Mouse (Mus musculus): ENCODE results near the gene Ptcd2. TPM values are rescaled to one million over a fixed set of nuclear protein-coding genes. Genes with fewer than 3 reads are reported as not detected.

Ptcd2 gene
- polyA plus RNA-seq, 1 experiment from 2014 or later, result 44.6 TPM

- no peak overlapping the region for H3K9ac ChIP-seq
- no peak overlapping the region for H3K4me2 ChIP-seq
- H3K36me3 ChIP-seq, result peaks cover 26% of the 10 kb centered on the region
- no peak overlapping the region for H3K4me3 ChIP-seq
- no peaks in the 10 kb centered on the region for H3K4me1 ChIP-seq
- no peaks in the 10 kb centered on the region for H3K9me3 ChIP-seq (replicated peaks)
- H3K27ac ChIP-seq, result no peak overlapping the region
- ATAC-seq, result no peak
- 77% methylated on average over 4 of the region's 4 CpGs for WGBS (ENCODE audit: insufficient replicate concordance)
- H3K27me3 ChIP-seq (replicated peaks), result no peaks in the 10 kb centered on the region
Observed at GRCm38 (mm10) chr13:99374191-99374590, 29.7 kb upstream of the Ptcd2 start.

DNA sequence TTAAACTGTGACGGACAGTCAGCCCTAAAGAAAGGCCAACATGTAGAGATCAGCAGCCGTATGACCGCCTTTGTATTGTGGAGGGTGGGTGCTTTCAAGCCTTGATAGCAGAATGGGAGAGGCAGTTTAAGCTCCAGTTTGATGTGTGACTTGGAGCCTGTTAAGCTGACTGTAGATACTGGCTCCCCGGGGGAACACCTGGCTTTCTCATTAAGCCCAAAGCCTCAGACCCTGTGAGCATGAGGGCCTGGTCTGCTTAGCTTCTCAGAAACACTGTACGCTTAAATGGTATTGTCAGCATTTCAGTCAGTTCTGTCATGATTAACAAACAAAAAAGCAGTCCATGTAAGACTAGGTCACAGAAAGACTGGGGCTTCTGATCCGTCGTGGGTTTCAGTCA, 29.2 kb upstream of the Ptcd2 start:
- H3K4me1 ChIP-seq, result no peaks in the 10 kb centered on the region
- peaks cover 27% of the 10 kb centered on the region for H3K36me3 ChIP-seq
- no peaks in the 10 kb centered on the region for H3K9me3 ChIP-seq (replicated peaks)
- no peak for ATAC-seq
- H3K27ac ChIP-seq, result no peak overlapping the region
- no peaks in the 10 kb centered on the region for H3K27me3 ChIP-seq (replicated peaks)
- WGBS (ENCODE audit: insufficient replicate concordance), result 78% methylated on average over 7 of the region's 7 CpGs
- no peak overlapping the region for H3K4me2 ChIP-seq
- no peak overlapping the region for H3K4me3 ChIP-seq
- no peak overlapping the region for H3K9ac ChIP-seq

- no peak overlapping the region for H3K4me2 ChIP-seq
- no peaks in the 10 kb centered on the region for H3K4me1 ChIP-seq
- 91% methylated on average over 5 of the region's 5 CpGs for WGBS (ENCODE audit: insufficient replicate concordance)
- H3K36me3 ChIP-seq, result peaks cover 42% of the 10 kb centered on the region
- no peak overlapping the region for H3K27ac ChIP-seq
- no peaks in the 10 kb centered on the region for H3K9me3 ChIP-seq (replicated peaks)
- ATAC-seq, result no peak
- H3K27me3 ChIP-seq (replicated peaks), result no peaks in the 10 kb centered on the region
- no peak overlapping the region for H3K4me3 ChIP-seq
- no peak overlapping the region for H3K9ac ChIP-seq
Observed at GRCm38 (mm10) chr13:99371285-99371684, 26.8 kb upstream of the Ptcd2 start.

- no peaks in the 10 kb centered on the region for H3K4me1 ChIP-seq
- H3K4me2 ChIP-seq, result no peak overlapping the region
- no peak overlapping the region for H3K9ac ChIP-seq
- ATAC-seq, result no peak
- no peaks in the 10 kb centered on the region for H3K27me3 ChIP-seq (replicated peaks)
- 77% methylated on average over 12 of the region's 12 CpGs for WGBS (ENCODE audit: insufficient replicate concordance)
- peaks cover 64% of the 10 kb centered on the region for H3K36me3 ChIP-seq
- no peaks in the 10 kb centered on the region for H3K9me3 ChIP-seq (replicated peaks)
- H3K27ac ChIP-seq, result no peak overlapping the region
- no peak overlapping the region for H3K4me3 ChIP-seq
Observed at GRCm38 (mm10) chr13:99369103-99369502, 24.6 kb upstream of the Ptcd2 start.

- Histone ChIP-seq H3K27me3 (replicated peaks) (no peaks in the 10 kb centered on the region), H3K27ac (no peak overlapping the region), H3K36me3 (peaks cover 78% of the 10 kb centered on the region), H3K9ac (no peak overlapping the region), H3K4me2 (no peak overlapping the region), H3K4me1 (no peaks in the 10 kb centered on the region), H3K4me3 (no peak overlapping the region), H3K9me3 (replicated peaks) (no peaks in the 10 kb centered on the region)
- ATAC-seq, result no peak
- 83% methylated on average over 12 of the region's 12 CpGs for WGBS (ENCODE audit: insufficient replicate concordance)
Observed at GRCm38 (mm10) chr13:99367554-99368174, 23.2 kb upstream of the Ptcd2 start.

DNA sequence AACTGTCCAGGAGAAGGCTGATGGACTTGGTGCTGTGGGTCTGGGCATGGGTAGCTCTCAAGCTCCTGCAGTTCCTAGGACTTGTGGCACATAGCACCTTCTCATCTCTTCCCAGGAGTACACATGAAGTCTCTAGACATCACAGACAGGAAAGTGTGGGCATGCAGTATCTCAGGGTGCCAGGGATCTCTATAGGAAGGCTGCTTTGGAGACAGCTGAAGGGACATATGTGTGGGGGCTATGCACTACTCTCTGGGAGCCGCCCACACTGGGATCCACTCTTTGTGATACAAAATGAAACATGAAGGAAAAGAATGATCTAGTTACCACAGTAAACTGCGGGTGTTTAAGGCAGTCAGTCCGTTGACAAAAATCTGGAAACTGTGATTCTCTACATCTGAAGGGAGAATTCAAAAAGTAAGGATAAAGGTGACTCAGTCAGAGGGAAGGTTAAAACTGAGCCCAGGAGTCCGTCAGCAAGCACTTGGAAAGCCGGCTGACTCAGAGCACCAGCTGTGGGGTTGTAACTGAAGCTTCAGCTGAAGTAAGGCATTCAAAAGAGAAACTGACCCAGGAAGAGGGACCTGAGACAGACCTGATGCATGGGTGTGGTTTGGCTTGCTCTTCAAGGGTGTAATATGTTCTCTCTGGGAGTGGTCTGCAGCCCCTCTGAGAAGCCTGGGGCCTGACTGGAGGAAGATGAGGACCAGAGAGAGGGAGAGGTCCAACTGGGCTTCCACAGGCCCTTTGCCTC, 22.1 kb upstream of the Ptcd2 start:
- WGBS (ENCODE audit: insufficient replicate concordance), result 79% methylated on average over 5 of the region's 5 CpGs

DNA sequence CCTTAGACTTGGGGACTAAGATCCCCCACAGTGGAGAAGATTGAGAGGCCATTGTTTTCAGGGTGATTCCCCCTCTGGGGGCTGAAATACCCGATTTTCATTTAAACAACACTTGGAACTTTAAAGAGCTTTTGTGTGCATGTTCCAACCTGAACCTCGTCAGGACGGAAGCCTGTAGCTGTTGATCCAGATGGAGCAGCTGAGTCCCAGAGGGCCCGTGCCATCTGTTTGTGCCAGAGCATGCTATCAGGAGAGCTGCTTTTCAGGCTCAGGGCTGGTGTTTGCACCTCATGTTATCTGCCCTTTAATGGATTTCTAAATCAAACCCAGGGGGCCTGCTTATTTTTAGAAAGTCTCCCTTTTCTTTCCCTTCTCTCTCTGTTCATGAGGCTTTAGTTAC, 19.4 kb upstream of the Ptcd2 start:
- no peak overlapping the region for H3K27ac ChIP-seq
- 80% methylated on average over 4 of the region's 4 CpGs for WGBS (ENCODE audit: insufficient replicate concordance)
- peaks cover 90% of the 10 kb centered on the region for H3K36me3 ChIP-seq
- no peaks in the 10 kb centered on the region for H3K9me3 ChIP-seq (replicated peaks)
- no peak for ATAC-seq
- H3K4me3 ChIP-seq, result no peak overlapping the region
- H3K9ac ChIP-seq, result no peak overlapping the region
- no peaks in the 10 kb centered on the region for H3K4me1 ChIP-seq
- H3K27me3 ChIP-seq (replicated peaks), result no peaks in the 10 kb centered on the region
- no peak overlapping the region for H3K4me2 ChIP-seq

More for the DNA sequence above, 22.1 kb upstream of the Ptcd2 start:
- H3K27me3 ChIP-seq (replicated peaks), result no peaks in the 10 kb centered on the region
- H3K27ac ChIP-seq, result no peak overlapping the region
- peaks cover 81% of the 10 kb centered on the region for H3K36me3 ChIP-seq
- no peak overlapping the region for H3K9ac ChIP-seq
- no peak overlapping the region for H3K4me2 ChIP-seq
- H3K4me3 ChIP-seq, result no peak overlapping the region
- H3K4me1 ChIP-seq, result no peaks in the 10 kb centered on the region
- no peaks in the 10 kb centered on the region for H3K9me3 ChIP-seq (replicated peaks)
- no peak for ATAC-seq

GRCm38 (mm10) chr13:99358921-99359320, 14.4 kb upstream of the Ptcd2 start:
- peaks cover 78% of the 10 kb centered on the region for H3K36me3 ChIP-seq
- WGBS (ENCODE audit: insufficient replicate concordance), result 86% methylated on average over 14 of the region's 14 CpGs
- no peak overlapping the region for H3K4me2 ChIP-seq
- H3K4me3 ChIP-seq, result no peak overlapping the region
- H3K27me3 ChIP-seq (replicated peaks), result no peaks in the 10 kb centered on the region
- peaks cover 6% of the 10 kb centered on the region; the same call in 1 of the 2 replicates for H3K4me1 ChIP-seq
- no peak for ATAC-seq
- no peak overlapping the region for H3K27ac ChIP-seq
- no peaks in the 10 kb centered on the region for H3K9me3 ChIP-seq (replicated peaks)
- H3K9ac ChIP-seq, result no peak overlapping the region

DNA sequence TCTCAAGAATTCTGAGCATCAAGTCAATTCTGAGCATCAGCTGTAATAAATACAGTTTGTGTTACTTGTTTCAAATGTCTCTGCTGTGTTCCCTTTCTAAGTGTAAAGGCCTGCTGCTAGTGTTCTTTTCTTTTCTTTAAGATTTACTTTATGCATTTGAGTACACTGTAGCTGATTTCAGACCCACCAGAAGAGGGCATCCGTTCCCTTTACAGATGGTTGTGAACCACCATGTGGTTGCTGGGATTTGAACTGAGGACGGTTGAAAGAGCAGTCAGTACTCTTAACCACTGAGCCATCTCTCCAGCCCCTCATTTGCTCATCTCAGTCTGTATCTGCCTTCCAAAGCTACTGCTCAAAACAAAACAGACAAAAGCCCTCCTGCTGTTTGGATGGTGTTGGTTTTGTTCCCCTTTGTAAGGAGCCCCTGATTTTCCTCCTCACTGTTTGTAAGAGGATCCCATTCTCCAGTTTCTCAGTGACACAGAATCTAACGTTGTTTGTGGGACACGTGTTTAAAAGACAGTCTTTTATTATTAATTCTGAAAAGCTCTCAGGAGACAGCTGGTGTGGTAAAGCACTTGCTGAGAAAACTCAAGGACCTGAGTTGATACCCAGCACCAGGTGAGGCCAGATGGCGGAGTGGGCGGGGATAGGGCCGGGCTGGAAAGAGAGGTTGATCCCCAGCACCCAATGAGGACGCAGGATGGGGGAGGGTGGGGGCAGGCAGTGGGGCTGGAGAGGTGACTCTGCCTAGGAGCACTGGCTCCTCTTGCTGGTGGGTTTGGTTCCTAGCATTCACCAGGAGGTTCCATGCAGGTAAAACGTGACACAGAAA, 12.1 kb upstream of the Ptcd2 start:
- Histone ChIP-seq H3K4me2 (no peak overlapping the region), H3K4me1 (peaks cover 21% of the 10 kb centered on the region), H3K9me3 (replicated peaks) (no peaks in the 10 kb centered on the region), H3K36me3 (peaks cover 57% of the 10 kb centered on the region), H3K9ac (no peak overlapping the region), H3K27me3 (replicated peaks) (no peaks in the 10 kb centered on the region), H3K27ac (no peak overlapping the region), H3K4me3 (no peak overlapping the region)
- no peak for ATAC-seq
- 70% methylated on average over 9 of the region's 9 CpGs for WGBS (ENCODE audit: insufficient replicate concordance)

DNA sequence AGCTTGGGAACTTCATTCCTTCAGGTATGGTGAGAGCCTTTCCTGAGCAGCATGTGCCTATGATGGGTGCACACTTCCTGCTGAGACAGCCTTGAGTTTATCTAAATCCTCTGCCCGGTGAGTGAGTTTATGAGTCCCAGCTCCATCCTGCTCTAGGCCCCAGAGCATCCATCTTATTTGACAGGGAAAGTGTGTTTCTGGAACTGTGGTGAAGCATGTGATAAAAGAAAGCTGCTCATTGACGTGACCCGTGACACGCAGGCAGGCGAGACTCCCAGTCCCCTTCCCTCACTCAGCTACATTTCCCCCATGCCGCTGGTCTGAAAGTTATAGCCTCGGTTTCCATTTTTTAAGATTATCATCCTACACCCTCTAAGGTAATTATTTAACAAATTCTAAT, 11.4 kb upstream of the Ptcd2 start:
- Histone ChIP-seq H3K27me3 (replicated peaks) (no peaks in the 10 kb centered on the region), H3K4me3 (no peak overlapping the region), H3K9ac (no peak overlapping the region), H3K27ac (no peak overlapping the region), H3K36me3 (peaks cover 58% of the 10 kb centered on the region), H3K4me2 (no peak overlapping the region), H3K4me1 (peaks cover 21% of the 10 kb centered on the region), H3K9me3 (replicated peaks) (no peaks in the 10 kb centered on the region)
- no peak for ATAC-seq
- 75% methylated on average over 7 of the region's 7 CpGs for WGBS (ENCODE audit: insufficient replicate concordance)

- no peak overlapping the region for H3K9ac ChIP-seq
- H3K4me2 ChIP-seq, result no peak overlapping the region
- no peak overlapping the region for H3K4me3 ChIP-seq
- ATAC-seq, result no peak
- H3K9me3 ChIP-seq (replicated peaks), result no peaks in the 10 kb centered on the region
- WGBS (ENCODE audit: insufficient replicate concordance), result 83% methylated on average over 6 of the region's 6 CpGs
- H3K36me3 ChIP-seq, result peaks cover 61% of the 10 kb centered on the region
- no peaks in the 10 kb centered on the region for H3K27me3 ChIP-seq (replicated peaks)
- H3K27ac ChIP-seq, result no peak overlapping the region
- peaks cover 21% of the 10 kb centered on the region for H3K4me1 ChIP-seq
Observed at GRCm38 (mm10) chr13:99355072-99355471, 10.6 kb upstream of the Ptcd2 start.

GRCm38 (mm10) chr13:99353490-99353851, 9.0 kb upstream of the Ptcd2 start:
- Histone ChIP-seq H3K4me1 (peaks cover 21% of the 10 kb centered on the region), H3K36me3 (peaks cover 62% of the 10 kb centered on the region), H3K27me3 (replicated peaks) (no peaks in the 10 kb centered on the region), H3K9ac (peak overlapping the region; percentile 58), H3K4me3 (peak overlapping the region; percentile 52), H3K9me3 (replicated peaks) (no peaks in the 10 kb centered on the region), H3K4me2 (peak overlapping the region; percentile 79), H3K27ac (peak overlapping the region; percentile 84)
- ATAC-seq, result no peak
- 17% methylated on average over 7 of the region's 7 CpGs for WGBS (ENCODE audit: insufficient replicate concordance)
